Mouse (Mus musculus) liver, postnatal 0 days (tissue): ENCODE data around the gene Syt3.

Experiments
- CTCF ChIP-seq: sonication (generic); IDR thresholded peaks from 2 replicates; pipeline ENCODE4 v1.5.1; 2016; ENCODE audit warnings: antibody characterized with exemption, low read depth
- EP300 ChIP-seq: IDR thresholded peaks from 2 replicates; pipeline ENCODE4 v1.6.1; 2016; ENCODE audit warnings: antibody characterized with exemption, low read depth, mild to moderate bottlenecking

DNA sequence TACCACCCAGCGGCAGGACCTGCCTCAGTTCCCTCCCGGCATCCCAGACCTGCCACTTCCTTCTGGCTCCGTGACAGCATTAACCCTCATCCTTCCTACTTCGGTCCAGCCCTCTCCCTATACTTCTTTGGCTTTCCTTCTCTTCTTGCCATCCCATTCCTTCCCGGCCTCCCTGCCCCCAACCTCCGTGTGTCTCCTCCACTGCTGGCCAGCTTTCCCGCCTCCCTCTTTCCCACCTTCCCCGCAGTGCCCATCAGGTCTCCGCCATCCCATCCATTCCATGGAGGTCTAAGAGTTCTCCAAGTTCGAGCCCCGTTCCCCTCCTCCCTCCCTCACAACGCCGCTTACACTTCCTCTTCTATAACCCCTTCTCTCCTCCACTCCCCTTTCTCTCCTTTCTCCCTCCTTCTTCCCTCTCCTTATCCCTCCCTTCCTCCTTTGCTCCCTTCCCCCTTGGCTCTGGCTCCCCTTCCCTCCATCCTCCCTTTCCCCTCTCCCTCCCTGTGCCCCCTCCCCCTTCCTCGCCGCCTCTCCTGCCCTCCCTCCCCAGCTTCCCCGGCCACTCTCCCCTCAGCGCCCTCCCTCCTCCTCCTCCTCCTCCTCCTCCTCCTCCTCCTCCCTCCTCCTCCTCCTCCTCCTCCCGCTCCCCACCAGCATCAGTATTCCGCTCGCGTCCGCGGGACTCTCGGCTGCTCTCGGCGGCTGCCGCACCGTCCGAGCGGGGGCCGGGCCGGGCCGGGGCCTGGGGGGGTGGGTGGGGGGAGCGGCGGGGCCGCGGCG lies 44.5 kb downstream of the Syt3 start:
- no peak for TF ChIP-seq EP300
- no peak for TF ChIP-seq CTCF
